Mouse (Mus musculus): ENCODE data around the gene Gna11.

Gene Gna11

DNA sequence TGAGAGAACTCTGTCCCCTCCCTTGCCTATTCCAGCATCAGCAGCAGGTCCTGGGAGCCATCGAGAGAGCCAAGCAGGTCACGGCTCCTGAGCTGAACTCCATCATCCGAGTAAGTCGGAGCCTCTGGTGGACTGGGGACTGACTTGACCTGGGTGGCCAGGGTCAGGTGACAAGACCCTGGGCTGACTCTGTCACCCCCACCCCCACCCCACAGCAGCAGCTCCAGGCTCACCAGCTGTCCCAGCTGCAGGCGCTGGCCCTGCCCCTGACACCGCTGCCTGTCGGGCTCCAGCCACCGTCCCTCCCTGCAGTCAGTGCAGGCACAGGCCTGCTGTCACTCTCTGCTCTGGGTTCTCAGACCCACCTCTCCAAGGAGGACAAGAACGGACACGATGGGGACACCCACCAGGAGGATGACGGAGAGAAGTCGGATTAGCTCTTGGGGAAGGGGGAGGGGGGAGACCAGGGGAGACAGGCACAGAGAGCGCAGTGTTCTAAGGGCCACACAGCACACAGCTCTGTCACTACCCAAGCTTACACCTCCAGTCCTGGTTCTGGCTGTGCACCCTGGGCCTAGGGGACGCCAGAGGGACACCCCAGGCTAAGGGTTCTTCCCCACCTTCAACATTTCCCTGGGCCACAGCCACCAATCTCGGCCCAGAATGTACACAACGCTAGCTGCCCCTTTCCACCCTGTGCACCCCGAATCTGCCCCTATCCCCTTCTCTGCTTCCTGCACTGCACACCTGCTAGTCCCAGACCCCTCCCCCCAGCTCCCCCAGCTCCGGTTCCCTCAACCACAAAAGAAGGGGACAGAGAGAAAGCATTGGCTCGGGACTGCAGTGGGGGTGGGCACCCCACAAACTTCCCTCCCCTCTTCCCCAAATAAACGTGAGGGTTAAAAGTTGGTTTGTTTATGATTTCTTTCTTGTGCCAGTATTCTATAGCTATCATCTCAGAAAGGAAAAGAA, 20.6 kb upstream of the Gna11 start:
- DNase-seq (ENCODE audit: low spot score in 2 of 2): no peak

DNA sequence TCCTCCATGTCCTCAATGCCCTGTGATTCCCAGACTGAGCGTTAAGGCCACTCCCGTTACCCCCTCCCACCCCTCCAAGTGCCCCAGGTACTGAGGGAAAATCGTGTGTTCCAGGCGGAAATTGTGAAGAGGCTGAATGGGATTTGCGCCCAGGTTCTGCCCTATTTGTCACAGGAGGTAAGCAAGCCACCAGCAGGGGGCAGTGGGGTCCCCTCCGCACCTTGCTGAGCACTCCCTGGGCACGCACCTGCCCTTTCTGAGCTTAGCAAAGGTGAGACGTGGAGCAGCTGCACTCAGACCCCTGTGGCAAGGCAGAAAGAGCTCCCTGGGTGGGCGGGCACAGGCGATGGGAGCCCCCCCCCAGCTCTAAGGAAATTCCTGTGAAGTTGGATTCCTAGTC, 19.7 kb upstream of the Gna11 start:
- DNase-seq (ENCODE audit: low spot score in 2 of 2): no peak

DNA sequence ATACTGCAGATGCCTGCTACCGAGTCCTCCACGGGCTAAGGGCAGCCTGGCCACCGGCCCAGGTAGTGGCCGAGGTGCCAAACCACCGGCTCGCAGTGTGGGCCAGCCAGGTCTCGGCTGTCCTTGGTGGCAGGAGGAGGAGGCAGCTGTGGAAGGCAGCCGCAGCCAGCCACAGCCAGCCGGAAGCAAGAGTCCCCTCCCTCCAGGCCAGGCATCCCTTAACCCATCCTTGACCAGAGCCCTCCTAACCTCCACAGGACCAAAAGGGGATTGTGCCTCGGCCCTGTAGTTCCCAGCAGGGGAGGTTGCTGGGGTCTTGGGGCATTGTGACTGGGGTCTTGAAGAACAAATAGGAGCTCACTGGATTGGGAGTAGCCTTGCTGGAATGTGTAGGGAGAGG, 19.2 kb upstream of the Gna11 start:
- no peak for DNase-seq (ENCODE audit: low spot score in 2 of 2)

DNA sequence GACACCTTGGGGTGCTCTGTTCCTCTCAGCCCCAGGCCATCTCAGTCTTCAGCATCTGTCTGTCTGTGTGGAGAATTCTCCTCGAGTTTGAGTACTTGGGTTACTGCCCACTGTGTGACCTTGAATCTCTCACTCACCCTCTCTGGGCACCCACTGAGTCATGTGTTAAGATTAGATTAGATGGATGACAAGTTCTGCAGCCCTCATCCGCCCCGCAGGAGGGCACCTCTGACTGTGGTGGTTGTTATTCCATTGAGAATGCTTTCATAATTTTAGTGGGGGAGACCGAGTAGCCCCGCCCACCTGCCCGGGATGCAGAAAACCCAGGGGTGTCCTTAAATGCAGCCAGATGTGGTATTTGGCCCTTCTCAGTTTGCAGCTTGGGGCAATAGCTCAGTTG, 18.5 kb upstream of the Gna11 start:
- DNase-seq (ENCODE audit: low spot score in 2 of 2): no peak

DNA sequence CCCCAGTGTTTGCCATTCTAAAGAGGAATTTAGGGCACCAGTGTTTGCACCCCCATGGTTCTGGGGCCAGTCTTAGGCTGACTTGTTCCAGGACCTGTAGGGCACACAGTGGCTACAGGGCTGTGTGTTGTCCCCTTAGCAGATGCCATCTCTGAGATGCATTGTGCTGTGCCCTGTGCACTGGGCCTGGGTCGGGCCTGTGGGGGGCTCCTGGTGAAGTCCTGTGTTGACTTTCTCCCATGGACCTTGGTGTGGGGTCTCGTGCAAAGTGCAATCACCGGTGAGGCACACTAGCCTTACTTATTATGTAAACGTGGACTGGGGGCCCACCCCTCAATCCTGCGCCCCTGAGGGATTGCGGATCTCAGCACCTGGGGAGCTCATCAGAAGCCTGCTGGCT, 17.4 kb upstream of the Gna11 start:
- no peak for DNase-seq (ENCODE audit: low spot score in 2 of 2)

DNA sequence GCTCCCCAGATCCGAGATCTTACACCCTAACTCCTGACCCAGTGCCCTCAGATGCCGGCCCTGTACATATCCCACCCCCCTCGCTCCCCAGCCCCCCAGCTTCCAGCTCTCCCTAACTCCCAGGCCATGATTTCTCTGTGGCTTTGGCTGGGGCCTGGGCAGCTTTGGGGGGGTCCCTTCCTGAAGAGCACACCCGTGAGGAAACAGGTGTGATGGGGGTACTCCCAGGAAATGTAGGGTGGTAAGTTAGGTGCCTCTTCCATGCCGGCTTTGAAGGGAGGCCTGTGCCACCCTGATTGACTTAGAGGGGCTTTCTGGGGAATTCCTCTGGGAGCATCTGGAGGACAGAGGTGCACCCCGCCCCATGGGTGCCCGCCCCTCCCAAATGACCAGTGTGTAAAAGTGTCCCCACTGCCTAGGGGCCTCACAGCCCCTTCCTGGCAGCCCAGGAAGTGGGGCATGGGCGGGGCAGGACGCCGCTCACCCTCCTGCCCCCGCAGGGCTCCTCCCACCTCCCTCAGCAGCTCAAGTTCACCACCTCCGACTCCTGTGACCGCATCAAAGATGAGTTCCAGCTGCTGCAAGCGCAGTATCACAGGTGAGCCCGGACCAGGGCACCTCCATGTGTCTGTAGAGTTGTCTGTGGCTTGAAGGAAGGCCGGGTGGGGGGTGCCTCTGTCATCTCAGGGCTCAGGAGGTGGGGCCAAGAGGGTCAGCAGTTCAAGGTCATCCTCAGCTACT, 15.9 kb upstream of the Gna11 start:
- DNase-seq (ENCODE audit: low spot score in 2 of 2): no peak

DNA sequence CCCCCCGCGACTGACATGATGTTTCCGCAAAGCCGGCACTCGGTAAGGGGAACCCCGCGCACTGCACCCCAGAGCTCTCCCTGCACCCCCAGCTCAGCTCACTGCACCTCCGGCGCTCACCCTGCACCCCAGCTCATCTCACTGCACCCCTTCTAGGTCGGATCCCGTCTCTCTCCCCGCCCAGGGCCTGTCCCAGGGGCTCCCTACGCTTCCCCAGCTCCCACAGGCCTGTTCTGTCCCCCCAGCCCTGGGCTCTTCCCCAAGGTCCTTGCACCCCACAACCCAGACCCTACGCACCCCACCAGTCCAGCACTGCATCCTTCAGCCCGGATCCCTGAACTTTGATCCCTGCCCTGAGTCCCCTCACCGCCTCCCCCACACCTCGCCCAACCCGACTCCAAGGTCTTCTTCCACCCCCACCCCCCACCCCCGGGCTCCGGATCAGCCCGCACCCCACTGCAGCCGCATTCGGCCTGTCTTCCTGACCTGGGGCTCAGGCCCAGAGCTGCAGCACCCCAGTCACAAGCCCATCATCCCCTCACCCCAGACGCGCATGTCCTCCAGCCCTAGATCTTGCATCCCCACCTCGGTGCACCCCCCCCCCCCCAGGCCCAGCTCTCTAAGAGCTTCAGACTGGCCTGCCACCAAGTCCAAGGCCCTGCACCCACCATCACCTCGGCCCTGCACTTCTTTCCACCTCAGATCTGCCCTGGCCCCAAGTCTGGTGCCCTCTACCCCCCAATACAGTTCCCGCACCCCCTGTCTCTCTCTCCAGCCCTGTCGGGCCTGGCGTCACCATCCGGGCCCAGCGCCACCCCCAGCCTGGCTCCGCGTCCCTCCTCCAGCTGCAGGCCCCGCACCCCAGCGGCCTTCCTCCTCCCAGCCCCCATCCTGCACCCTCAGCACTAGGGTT, 14.9 kb upstream of the Gna11 start:
- no peak for DNase-seq (ENCODE audit: low spot score in 2 of 2)

DNA sequence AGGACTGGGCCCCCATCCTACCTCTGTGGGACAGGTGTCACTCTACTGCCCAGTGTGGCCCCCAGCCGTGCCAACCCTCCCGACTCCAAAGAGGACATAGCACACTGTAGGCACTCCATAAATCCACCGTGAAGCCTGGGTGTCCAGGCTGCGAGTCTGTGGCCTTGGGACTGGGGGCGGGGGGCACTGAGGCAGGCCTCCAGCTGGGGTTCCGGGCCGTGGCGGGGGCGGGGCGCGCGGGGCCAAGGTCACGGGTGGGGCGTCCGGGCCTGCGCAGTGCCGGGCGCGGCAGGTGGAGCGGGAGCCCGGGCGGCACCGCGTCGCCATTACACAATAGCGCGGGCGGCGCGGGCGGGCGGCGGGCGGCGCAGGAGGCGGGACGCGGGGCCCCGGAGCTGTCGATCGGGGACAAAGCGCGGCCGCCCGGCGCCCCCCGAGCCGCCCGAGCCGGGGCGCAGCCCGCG, 14.2 kb upstream of the Gna11 start, which contains the start of gene Aes:
Aes (plus strand) TSS at position 326 of the 464 bp plus-strand sequence.
- peak in 1 of 2 experiments; percentile 61 for DNase-seq (ENCODE audit: low spot score in 2 of 2)

DNA sequence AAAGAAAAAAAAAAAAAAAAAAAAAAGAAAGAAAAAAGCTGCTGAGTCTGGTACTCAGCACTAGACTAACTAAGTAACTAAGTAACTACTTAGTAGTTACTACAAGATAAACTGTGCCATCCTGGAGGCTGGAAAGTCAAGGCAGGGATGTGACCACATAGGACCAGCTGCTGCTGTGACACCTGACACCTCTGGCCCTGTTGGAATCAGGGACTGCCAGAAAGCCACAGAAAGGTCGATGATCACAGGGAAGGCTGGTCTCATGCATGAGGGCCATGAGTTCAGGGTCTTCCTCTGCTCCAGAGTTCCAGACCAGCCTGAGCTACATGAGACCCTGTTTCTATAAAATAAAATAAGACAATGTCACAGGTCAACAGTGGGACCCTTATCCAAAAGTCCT, 12.5 kb upstream of the Gna11 start:
- DNase-seq (ENCODE audit: low spot score in 2 of 2): no peak

DNA sequence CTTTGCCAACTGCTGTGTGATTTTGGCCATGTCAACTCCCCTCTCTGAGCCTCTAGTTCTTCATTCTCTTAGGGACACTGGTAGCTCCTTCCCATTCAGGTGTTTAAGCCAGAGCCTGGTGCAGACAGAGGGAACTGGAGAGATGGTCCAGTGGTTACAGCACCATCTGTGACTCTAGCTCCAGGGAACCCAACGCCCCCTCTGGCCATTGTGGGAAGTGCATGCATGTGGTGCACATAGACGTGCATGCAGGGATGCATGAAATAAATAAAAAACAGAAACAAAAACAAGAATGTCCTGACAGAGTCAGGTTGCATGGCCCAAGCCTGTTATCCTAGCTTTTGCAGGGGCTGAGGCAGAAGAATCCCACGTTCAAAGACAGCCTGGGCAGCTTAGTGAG, 11.3 kb upstream of the Gna11 start:
- no peak for DNase-seq (ENCODE audit: low spot score in 2 of 2)

DNA sequence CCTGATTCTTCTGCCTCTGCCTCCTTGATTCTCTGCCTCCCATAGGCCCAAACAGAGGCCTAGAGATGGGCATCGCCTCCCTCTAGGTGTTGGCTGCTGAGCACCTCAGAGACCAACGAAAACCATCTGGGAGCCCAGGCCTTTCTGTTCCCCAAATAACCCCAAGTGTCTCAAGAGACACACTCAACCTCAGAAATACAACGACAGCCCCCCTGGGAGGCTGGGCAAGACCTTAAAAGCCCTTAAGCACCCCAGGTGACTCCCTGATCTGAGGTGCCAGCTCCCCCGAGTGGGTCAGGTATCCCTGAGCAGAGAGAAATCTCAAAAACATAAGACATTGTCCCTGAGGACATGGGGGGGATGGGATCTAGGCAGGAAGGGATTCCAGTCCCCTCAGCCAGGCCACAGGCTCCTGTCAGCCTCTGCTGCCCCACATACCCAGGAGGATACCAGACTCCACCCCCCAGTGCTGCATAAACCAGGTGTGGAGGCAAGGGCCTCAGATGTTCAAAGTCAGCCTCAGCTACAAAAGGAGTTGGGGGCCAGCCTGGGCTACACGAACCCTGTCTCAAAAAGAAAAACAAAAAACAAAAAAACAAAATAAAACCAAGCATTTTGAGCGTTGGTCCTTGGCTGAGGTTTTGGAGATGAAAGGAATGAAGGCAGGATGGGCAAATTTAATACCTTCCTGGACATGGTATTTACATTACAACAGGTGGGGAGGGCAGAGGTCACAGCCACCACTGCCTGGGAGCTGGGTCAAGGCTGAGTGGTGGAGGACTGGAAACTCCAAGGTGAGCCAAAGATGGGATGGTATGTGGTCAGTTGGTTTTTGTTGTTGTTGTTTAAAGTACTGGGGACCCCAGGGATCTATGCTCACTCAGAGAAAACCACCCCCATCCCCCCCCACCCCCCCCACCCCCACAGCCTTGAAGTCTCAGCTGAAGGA, 9.1 kb upstream of the Gna11 start:
- no peak for DNase-seq (ENCODE audit: low spot score in 2 of 2)

DNA sequence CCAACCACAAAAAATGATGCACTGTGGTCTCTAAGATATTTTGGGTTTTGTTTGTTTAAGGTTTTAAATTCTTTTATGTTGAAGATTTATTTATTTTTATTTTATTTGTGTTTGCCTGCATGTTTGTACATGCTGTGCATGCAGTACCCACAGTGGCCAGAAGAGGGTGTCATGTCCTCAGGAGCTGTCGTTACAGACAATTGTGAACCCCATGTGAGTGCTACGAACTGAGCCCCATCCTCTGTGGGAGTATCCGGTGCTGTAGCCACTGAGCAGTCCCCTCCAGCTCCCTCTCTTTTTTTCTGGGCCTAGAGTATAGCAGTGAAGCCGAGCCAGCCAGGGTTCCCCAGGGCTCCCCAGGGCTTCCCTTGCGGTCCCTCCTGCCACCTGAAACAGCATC, 8.2 kb upstream of the Gna11 start:
- no peak for DNase-seq (ENCODE audit: low spot score in 2 of 2)

DNA sequence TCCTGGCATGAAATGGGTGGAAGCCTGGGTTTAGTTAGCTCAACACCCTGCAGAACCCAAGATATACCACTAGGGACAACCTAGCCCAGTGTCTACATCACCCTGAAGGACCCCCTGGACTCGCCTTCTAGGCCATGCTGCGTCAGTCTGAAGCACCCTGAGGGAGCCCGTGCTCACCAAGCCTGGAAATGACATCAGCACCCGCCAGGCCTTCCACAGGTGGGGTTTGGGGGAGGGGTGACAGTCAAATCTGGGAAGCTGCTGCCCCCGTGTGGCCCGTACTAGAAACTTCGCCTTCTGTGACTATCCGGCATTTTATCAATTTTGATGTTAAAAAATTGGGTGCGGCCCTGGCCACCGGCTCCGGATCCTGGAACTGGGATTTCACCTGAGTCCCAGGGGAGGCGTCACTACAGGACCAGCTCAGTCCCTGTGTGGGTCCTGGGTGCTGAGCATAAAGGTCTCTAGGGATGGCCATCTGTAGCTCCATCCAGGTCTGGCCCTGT, 6.7 kb upstream of the Gna11 start:
- peak; percentile 71 to 75 for DNase-seq (ENCODE audit: low spot score in 2 of 2)

DNA sequence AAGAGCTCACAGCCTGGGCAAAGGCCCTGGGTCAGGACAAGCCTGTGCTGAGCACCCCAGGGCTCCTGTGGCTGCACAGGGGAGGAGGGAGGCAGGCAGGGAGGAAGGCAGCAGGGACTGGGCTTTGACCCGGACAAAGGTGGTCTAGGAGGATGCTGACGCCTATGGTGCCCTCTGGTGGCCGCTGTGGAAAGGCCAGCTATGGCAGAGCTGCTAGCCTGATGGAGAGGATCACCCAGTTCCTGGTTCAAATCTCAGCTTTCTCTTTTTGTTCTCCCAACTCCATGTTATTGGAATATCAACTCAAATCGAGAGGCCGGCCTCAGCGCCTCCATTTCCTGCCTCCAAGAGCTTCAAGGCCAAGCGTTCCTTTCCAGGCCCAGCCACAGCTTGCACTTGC, 5.3 kb upstream of the Gna11 start:
- DNase-seq (ENCODE audit: low spot score in 2 of 2): no peak

DNA sequence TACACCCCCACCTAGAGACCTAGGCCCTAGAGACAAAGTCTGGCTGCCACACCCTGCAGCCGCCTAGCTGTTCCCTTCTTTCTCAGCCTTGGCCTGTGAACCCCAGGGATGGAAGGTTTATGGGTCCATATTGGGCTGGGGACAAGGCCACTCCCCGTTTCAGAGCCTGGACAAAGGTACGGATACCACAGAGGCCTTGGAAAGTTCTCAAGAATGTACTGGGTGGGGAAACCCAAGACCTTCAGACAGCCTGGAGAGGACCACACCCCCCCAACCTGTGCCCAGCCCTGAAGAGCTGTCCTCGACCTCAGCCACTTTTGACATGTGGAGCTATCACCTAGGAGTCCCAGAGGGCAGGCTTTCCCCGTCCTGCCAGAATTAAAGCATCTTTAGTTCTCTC, 4.0 kb upstream of the Gna11 start:
- no peak for DNase-seq (ENCODE audit: low spot score in 2 of 2)

DNA sequence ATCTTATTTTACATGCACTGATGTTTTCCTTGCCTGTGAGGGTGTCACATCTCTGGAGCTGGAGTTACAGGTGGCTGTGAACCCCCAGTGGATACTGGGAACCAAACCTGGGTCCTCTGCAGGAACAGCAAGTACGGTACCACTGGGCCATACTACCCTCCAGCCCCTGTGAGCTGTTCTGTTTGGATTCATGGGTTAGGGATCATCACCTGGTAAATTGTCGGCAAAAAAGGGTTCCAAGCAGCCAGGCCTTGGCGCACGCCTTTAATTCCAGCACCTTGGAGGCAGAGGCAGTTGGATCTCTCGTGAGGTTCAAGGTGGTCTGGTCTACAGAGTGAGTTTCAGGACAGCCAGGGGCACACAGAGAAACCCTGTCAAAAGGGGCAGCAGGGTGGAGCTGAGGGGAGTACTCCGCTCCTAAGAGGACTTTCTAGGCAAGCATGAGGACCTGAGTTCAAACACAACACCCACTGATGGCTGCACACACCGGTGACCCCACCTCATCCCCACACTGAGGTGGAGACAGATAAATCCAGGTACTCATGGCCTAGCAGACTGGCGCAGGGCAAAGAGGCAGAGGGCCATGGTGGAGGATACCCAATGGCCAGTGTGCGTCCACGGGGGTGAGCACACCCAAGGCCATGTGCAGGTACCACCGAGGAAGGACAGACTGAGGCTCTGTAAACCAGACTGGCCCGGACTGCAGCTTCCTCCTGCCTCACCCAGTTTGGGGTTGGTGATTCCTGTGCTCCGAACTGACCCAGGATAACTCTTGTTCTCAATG, 2.0 kb upstream of the Gna11 start:
- no peak for DNase-seq (ENCODE audit: low spot score in 2 of 2)

DNA sequence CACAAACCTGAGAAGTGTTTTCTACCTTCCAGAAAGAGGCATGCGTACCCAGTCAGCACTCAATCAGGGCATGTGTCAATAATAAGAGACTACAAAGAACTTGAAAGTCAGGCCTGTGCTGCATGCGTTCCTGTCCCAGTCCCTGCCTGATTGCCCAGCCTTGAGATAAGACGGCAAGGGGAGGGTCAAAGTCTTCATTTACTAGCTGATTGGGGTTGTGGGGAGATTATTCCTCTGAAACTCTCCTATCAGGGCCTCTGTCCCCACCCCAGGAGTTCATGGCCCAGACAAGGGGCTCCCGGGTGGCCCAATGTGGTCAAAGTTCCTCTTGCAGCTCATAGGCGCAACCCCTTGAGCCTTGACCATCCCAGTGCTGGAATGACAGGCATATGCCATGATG, 1.3 kb upstream of the Gna11 start:
- DNase-seq (ENCODE audit: low spot score in 2 of 2): no peak

DNA sequence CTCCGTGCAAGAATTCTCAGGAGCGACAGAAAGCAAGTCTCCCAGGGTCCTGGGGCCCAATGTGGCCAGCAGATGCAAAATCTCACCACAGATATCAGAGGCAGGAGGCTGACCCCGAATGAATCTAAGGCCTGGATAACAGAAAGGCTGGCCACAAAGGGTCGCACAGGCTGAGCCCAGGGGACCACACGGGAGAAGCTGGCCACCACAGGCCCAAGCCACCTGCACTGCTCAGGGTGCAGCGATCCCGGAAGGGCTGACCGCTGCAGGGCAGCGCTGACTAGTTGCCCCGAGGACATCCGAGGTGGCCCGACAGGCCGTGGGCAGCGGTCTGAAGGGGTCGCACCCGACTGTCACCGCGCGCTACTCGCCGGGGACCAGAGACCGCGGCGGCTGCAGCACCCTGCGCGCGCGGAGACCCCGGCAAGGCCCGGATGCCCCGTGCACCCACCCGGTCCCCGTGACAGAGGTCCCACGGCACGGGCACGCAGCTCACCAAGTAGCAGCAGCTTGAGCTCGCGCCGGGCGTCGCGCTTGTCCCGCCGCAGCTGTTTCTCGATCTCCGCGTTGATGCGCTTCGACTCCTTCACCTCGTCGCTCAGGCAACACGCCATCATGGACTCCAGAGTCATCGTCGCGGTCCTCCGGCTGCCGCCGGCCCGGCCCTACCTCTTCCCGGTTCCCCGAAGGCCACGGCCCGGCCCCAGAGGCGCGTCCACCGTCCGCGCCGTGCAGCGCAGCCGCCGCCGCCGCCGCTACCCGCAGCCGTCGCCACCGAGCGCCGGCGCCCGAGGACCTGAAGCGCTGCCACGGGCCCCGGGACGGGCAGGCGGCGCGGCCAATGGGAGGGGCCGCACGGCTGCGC, 462 bp downstream of the Gna11 start:
- DNase-seq (ENCODE audit: low spot score in 2 of 2): no peak

DNA sequence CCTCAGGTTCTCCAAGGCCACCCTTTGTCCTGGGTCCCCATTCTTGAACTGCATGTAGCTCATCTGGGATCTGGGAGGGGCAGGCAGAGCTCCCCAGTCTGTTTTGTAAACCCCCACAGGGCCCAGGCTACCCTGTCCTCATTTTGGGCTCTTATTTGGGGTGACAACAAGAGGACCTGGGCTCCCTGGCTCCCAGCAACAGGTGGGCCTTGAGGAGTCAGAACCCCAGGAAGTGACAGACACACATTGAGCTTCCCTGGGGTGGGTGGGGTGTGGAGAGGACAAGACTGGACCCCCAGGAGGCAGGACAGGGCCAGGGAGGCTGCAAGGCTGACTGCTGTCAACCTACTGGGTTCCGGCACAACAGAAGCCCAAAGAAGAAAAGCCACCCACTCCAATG, 1.4 kb downstream of the Gna11 start:
- DNase-seq (ENCODE audit: low spot score in 2 of 2): no peak
